Mouse (Mus musculus) intestine, embryonic 14.5 days (tissue): ENCODE data around the gene Prkar1b. TPM values are rescaled to one million over a fixed set of nuclear protein-coding genes. Genes with fewer than 3 reads are reported as not detected.

Experiments used
- ATAC-seq: fragments of 200-750 bp; cut with Nextera tagmentation; replicated peaks from 2 replicates; pipeline ENCODE4 v1.8.0; 2017; ENCODE audit warnings: low read depth, moderate number of reproducible peaks, moderate TSS enrichment, moderate library complexity; ENCODE audit not compliant: low FRiP score, low TSS enrichment
- DNase-seq: peaks from one replicate; pipeline ENCODE4 v3.0.0-alpha.2; 2018; ENCODE audit warnings: low spot score
- H3K27ac ChIP-seq: fragments of 300-500 bp; sonication (generic); 2 replicates; pipeline ENCODE4 v1.5.1; 2014; ENCODE audit warnings: low read depth, mild to moderate bottlenecking, control low read depth
- H3K27me3 ChIP-seq: fragments of 300-500 bp; sonication (generic); replicated peaks from 2 replicates; pipeline ENCODE4 v1.6.1; 2014; ENCODE audit warnings: low read length, control low read depth; ENCODE audit not compliant: control insufficient read depth, insufficient read depth
- H3K36me3 ChIP-seq: fragments of 300-500 bp; sonication (generic); 2 replicates; pipeline ENCODE4 v1.6.1; 2014; ENCODE audit warnings: low read length, control low read depth; ENCODE audit not compliant: control insufficient read depth, insufficient read depth
- H3K4me1 ChIP-seq: fragments of 300-500 bp; sonication (generic); replicated peaks from 2 replicates; pipeline ENCODE4 v1.6.1; 2014; ENCODE audit warnings: low read length, control low read depth, mixed read lengths; ENCODE audit not compliant: control insufficient read depth, insufficient read depth
- H3K4me2 ChIP-seq: fragments of 300-500 bp; sonication (generic); 2 replicates; pipeline ENCODE4 v1.6.1; 2014; ENCODE audit warnings: low read length
- H3K4me3 ChIP-seq: fragments of 300-500 bp; sonication (generic); 2 replicates; pipeline ENCODE4 v1.5.1; 2014; ENCODE audit warnings: low read depth, low read length, control low read depth, mixed read lengths
- H3K9ac ChIP-seq: fragments of 300-500 bp; sonication (generic); 2 replicates; pipeline ENCODE4 v1.6.1; 2014; ENCODE audit warnings: mild to moderate bottlenecking, low read length
- H3K9me3 ChIP-seq: fragments of 300-500 bp; sonication (generic); 2 replicates; pipeline ENCODE4 v1.6.1; 2016; ENCODE audit warnings: low read length, control low read depth; ENCODE audit not compliant: control insufficient read depth
- WGBS: fragments of 180-500 bp; shearing (Covaris S2); extraction: QIAGEN DNeasy Blood & Tissue Kit; methylation state at CpG from one replicate; pipeline ENCODE4 v1.1.7; 2014; 5-methylcytosine and 5-hydroxymethylcytosine counted together
- polyA plus RNA-seq: library from polyadenylated mRNA; unstranded; fragments of >200 nt; fragmentation: Nextera tagmentation; extraction: Ambion mirVana; gene quantifications from 2 replicates; pipeline ENCODE4 v1.2.1, GENCODE M21; 2014

Prkar1b gene
- polyA plus RNA-seq, 1 experiment from 2014 or later = 25.6 TPM

GRCm38 (mm10) chr5:139138926-139139472, 10.8 kb downstream of the Prkar1b start:
- Histone ChIP-seq H3K9me3 (no peaks in the 10 kb centered on the region), H3K4me2 (no peak overlapping the region), H3K4me3 (no peak overlapping the region), H3K27ac (no peak overlapping the region; the same call in 1 of the 2 replicates), H3K4me1 (peaks cover 7% of the 10 kb centered on the region), H3K27me3 (no peaks in the 10 kb centered on the region), H3K36me3 (no peaks in the 10 kb centered on the region), H3K9ac (no peak overlapping the region)
- ATAC-seq (peak; percentile 59), DNase-seq (peak; percentile 62)
- 65% methylated on average over 8 of the region's 8 CpGs for WGBS

- no peak overlapping the region for H3K4me2 ChIP-seq
- peaks cover 7% of the 10 kb centered on the region for H3K4me1 ChIP-seq
- WGBS = 56% methylated on average over 12 of the region's 12 CpGs
- H3K9me3 ChIP-seq = no peaks in the 10 kb centered on the region
- DNase-seq (no peak), ATAC-seq (peak; percentile 10; the same call in 1 of the 2 replicates)
- H3K27me3 ChIP-seq = no peaks in the 10 kb centered on the region
- H3K4me3 ChIP-seq = no peak overlapping the region
- no peaks in the 10 kb centered on the region for H3K36me3 ChIP-seq
- H3K27ac ChIP-seq = no peak overlapping the region; the same call in 1 of the 2 replicates
- H3K9ac ChIP-seq = no peak overlapping the region
Observed at GRCm38 (mm10) chr5:139138261-139138925, 11.4 kb downstream of the Prkar1b start.

DNA sequence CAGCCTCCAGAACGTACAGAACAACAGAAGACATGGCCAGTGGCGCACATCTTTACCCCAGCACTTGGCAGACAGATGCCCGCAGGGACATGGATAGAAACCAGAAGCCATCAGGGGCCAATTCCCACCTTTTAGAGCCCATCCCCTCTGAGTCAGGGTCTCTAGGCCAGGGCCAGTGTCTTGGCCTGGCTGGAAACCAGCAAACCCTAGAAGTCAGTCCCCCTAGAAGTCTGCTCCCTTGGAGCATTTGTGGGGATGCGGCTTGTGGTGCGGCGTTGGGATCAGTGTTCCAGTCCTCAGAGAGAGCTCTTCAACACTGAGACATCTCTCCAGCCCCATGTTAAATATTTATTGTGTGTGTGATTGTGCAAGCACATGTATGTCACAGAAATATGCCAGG, 12.6 kb downstream of the Prkar1b start:
- no peaks in the 10 kb centered on the region for H3K9me3 ChIP-seq
- no peak overlapping the region for H3K9ac ChIP-seq
- ATAC-seq (no peak), DNase-seq (no peak)
- no peak overlapping the region for H3K27ac ChIP-seq
- no peak overlapping the region for H3K4me3 ChIP-seq
- no peak overlapping the region for H3K4me2 ChIP-seq
- H3K27me3 ChIP-seq = no peaks in the 10 kb centered on the region
- H3K36me3 ChIP-seq = no peaks in the 10 kb centered on the region
- 88% methylated on average over 6 of the region's 6 CpGs for WGBS
- H3K4me1 ChIP-seq = peaks cover 7% of the 10 kb centered on the region

DNA sequence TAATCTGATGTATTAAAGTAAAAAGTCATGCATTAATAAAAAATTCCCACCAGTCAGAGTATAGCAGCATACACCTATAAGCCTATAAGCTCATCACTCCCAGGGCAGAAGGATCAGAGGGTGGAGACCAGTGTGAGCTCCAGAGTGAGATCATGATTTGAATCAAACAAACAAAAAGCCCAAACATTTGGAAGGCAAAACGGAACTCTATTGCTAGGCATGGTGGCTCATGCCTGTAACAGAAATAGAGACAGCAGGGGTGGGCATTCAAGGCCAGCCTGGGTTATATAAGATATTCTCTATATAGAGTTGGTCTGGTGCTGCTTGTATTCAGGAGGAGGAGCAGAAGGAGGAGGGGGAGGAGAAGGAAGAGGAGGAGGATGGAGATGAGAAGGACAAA, 13.5 kb downstream of the Prkar1b start:
- Histone ChIP-seq H3K36me3 (no peaks in the 10 kb centered on the region), H3K9me3 (no peaks in the 10 kb centered on the region), H3K9ac (no peak overlapping the region), H3K4me1 (peaks cover 7% of the 10 kb centered on the region), H3K27me3 (no peaks in the 10 kb centered on the region), H3K4me2 (no peak overlapping the region), H3K27ac (no peak overlapping the region), H3K4me3 (no peak overlapping the region)
- no peak for ATAC-seq
- 54% methylated on average over 1 of the region's 1 CpGs for whole genome bisulfite sequencing
- DNase-seq = no peak

DNA sequence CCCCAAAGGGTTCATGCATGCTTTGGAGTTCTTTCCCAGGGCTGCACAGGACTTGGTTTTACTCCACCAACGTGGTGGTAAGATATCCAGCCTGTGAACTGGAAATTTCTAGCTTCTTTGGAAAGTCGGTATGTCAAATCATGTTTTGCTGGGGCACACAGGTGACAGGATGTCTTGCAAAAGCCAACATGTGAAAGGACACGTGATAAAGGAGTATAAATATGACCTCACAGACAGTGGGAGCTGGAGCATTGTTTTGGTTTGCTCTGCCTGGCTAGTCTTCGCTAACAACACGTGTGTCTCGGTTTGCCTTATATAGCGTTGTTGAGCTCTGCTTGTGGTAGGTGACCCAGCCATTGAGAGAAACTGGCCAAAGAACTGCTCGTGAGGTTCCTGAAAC, 15.3 kb downstream of the Prkar1b start:
- ATAC-seq = no peak

GRCm38 (mm10) chr5:139130351-139130750, 19.4 kb downstream of the Prkar1b start:
- H3K4me2 ChIP-seq = no peak overlapping the region
- H3K9ac ChIP-seq = no peak overlapping the region
- no peaks in the 10 kb centered on the region for H3K9me3 ChIP-seq
- DNase-seq = no peak
- H3K4me3 ChIP-seq = no peak overlapping the region
- H3K27ac ChIP-seq = no peak overlapping the region
- no peak for ATAC-seq
- 74% methylated on average over 5 of the region's 5 CpGs for WGBS
- H3K36me3 ChIP-seq = peaks cover 3% of the 10 kb centered on the region
- 0 out of 2 replicates have a peak, but pooled peaks cover 7% of the 10 kb centered on the region for H3K4me1 ChIP-seq
- H3K27me3 ChIP-seq = no peaks in the 10 kb centered on the region

More for the DNA sequence above, 15.3 kb downstream of the Prkar1b start:
- no peak overlapping the region for H3K4me2 ChIP-seq
- H3K27me3 ChIP-seq = no peaks in the 10 kb centered on the region
- DNase-seq = no peak
- no peak overlapping the region for H3K4me3 ChIP-seq
- peaks cover 7% of the 10 kb centered on the region for H3K4me1 ChIP-seq
- H3K36me3 ChIP-seq = no peaks in the 10 kb centered on the region
- no peak overlapping the region for H3K27ac ChIP-seq
- no peaks in the 10 kb centered on the region for H3K9me3 ChIP-seq
- H3K9ac ChIP-seq = no peak overlapping the region
- WGBS = 80% methylated on average over 8 of the region's 8 CpGs

- 6% methylated on average over 31 of the region's 55 CpGs for WGBS
- Histone ChIP-seq H3K27ac (peak overlapping the region; percentile 0; the same call in 1 of the 2 replicates), H3K4me3 (peak overlapping the region; percentile 64), H3K27me3 (no peaks in the 10 kb centered on the region), H3K4me2 (peak overlapping the region; percentile 80), H3K36me3 (peaks cover 3% of the 10 kb centered on the region), H3K4me1 (0 out of 2 replicates have a peak, but pooled peaks cover 7% of the 10 kb centered on the region), H3K9ac (peak overlapping the region; percentile 63), H3K9me3 (no peaks in the 10 kb centered on the region)
- DNase-seq = peak; percentile 59
- peak; percentile 60 for ATAC-seq
Observed at GRCm38 (mm10) chr5:139129572-139130151, 20.1 kb downstream of the Prkar1b start.

DNA sequence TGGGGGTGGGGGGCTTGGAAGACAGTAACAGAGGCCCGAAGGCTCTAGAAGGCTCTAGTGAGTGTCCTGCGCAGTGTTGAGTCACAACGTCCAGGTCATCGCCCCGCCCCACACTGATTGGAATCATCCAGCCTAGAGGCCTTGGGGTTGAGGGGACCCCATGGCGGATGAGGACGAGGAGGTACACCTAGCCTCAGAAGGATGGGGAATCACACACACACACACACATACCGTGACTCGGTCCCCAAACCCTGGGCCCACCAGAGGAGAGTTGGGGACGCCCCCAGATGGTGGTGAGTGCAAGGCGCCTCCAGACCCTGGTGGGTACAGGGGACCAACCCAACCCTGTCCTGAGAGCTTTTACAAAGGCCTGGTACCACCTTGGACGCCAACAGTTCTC, 20.7 kb downstream of the Prkar1b start:
- Histone ChIP-seq H3K4me3 (peak overlapping the region; percentile 64), H3K27me3 (no peaks in the 10 kb centered on the region), H3K27ac (peak overlapping the region; percentile 0; the same call in 1 of the 2 replicates), H3K36me3 (peaks cover 3% of the 10 kb centered on the region), H3K9ac (peak overlapping the region; percentile 63), H3K4me2 (peak overlapping the region; percentile 80), H3K9me3 (no peaks in the 10 kb centered on the region), H3K4me1 (0 out of 2 replicates have a peak, but pooled peaks cover 7% of the 10 kb centered on the region)
- WGBS = 7% methylated on average over 12 of the region's 12 CpGs
- peak; percentile 54; the same call in 1 of the 2 replicates for ATAC-seq
- peak; percentile 68 for DNase-seq
